Mouse (Mus musculus): ENCODE measurements at regions not wholly inside any gene's neighbourhood (a gene's known extent, or its start where the extent isn't known, plus 50 kb on each side); places are given as distances from the start of the nearest gene placed in this dataset.

DNA sequence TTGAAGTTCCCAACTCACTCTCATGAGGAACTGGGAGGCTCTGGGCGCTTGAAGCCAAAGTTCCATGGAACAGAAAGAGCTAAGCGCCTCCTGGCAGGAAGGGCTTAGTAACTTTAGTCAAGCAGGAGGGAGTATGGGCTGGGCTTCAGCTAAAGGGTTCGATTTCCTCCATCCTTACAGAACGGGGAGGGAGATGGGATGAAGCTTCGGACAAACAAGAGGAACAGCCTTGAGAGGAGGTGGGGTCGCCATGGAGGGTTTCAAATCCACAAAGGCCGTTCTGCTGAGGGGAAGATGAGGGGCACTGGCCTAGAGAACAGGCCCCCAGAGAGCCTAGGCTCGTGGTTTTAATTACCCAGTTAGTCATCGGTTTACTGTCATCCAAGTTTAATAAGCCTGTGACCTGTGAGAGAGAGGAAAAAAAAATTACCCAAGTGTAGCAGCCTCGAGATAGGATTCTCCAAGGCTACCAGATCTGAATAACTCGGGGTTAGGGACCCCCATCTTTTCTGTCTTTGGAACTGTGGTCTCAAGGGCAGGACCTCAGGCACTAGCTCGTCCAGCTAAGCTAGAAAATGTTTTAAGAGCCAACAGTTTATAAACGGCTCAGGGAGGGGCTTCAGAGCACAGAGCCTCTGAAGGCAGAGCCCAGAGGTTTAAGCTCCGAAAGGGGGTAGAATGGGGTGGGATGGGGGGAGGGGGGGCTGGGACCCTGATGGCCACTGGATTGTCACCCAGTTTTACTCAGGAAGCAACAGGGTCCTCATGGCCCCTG is 102.1 kb upstream of the Gm9887 start:
- Histone ChIP-seq H3K79me3 (ENCODE audit: low read depth) (no peaks in the 10 kb centered on the region), H3K36me3 (ENCODE audit: control insufficient read depth, insufficient read depth) (no peaks in the 10 kb centered on the region), H3K4me3 (ENCODE audit: insufficient read depth, poor library complexity, severe bottlenecking) (no peak overlapping the region), H3K79me2 (ENCODE audit: control insufficient read depth, insufficient read depth) (no peaks in the 10 kb centered on the region), H3ac (ENCODE audit: control insufficient read depth, insufficient read length, low read depth) (peak overlapping the region; percentile 63), H3K27me3 (ENCODE audit: control insufficient read depth, insufficient read depth, insufficient read length) (no peaks in the 10 kb centered on the region)
- TF ChIP-seq CTCF (IDR thresholded peaks at IDR 0.05; ENCODE audit: control insufficient read depth, insufficient read depth, insufficient read length): no peak
- no peak for TF ChIP-seq MYOD1 (IDR thresholded peaks at IDR 0.05; ENCODE audit: control insufficient read depth, insufficient read length, low read depth)
- no peak for TF ChIP-seq MYOG (IDR thresholded peaks at IDR 0.05; ENCODE audit: control insufficient read depth, extremely low read depth, insufficient read length)
- no peak for TF ChIP-seq CEBPB (IDR thresholded peaks at IDR 0.05; ENCODE audit: low read depth)
- no peak for TF ChIP-seq MAX (IDR thresholded peaks at IDR 0.05)
- no peak for TF ChIP-seq USF1 (IDR thresholded peaks at IDR 0.05; ENCODE audit: low read depth)
- TF ChIP-seq FOSL1 (IDR thresholded peaks at IDR 0.05; ENCODE audit: insufficient read depth, low read length, poor library complexity, severe bottlenecking): no peak

DNA sequence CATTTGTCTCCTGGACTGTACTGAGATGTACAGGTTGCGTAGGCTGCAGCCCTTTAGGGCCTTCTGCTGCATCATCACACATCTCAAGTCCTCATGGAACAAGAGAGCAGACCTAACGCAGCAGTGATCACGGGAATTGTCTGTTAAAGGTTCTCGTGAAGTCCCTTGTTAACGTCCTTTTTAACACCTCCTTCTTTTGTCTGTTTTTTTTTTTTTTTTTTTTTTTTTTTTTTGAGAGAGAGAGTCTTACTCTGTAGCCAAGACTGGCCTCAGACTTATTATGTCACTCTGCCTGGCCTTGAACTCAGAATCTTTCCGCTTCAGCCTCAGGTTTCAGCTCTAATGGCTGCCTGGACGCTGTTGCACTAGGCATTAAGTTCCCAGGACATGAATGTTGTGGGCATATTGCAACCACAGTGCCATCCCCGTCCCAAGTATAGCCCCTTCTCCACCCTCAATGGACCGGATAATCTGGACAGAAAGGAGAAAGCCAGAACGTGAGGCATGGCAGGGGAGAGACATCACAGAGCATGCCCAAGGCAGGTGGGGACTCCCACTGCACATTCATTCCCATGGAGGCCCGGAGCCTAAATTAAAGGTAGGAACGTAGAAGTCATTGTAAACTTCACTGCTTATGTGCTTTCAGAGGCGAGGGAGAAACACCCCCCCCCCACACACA is 101.3 kb upstream of the Gm9887 start:
- no peak for TF ChIP-seq MYOD1 (IDR thresholded peaks at IDR 0.05; ENCODE audit: control insufficient read depth, insufficient read length, low read depth)
- TF ChIP-seq MAX (IDR thresholded peaks at IDR 0.05): no peak
- no peak for TF ChIP-seq USF1 (IDR thresholded peaks at IDR 0.05; ENCODE audit: low read depth)
- TF ChIP-seq MYOG (IDR thresholded peaks at IDR 0.05; ENCODE audit: control insufficient read depth, extremely low read depth, insufficient read length): no peak
- no peak for TF ChIP-seq CTCF (IDR thresholded peaks at IDR 0.05; ENCODE audit: control insufficient read depth, insufficient read depth, insufficient read length)
- no peak for TF ChIP-seq FOSL1 (IDR thresholded peaks at IDR 0.05; ENCODE audit: insufficient read depth, low read length, poor library complexity, severe bottlenecking)
- TF ChIP-seq CEBPB (IDR thresholded peaks at IDR 0.05; ENCODE audit: low read depth): no peak
- Histone ChIP-seq H3K36me3 (ENCODE audit: control insufficient read depth, insufficient read depth) (no peaks in the 10 kb centered on the region), H3K27me3 (ENCODE audit: control insufficient read depth, insufficient read depth, insufficient read length) (no peaks in the 10 kb centered on the region), H3K79me2 (ENCODE audit: control insufficient read depth, insufficient read depth) (no peaks in the 10 kb centered on the region), H3K4me3 (ENCODE audit: insufficient read depth, poor library complexity, severe bottlenecking) (no peak overlapping the region), H3K79me3 (ENCODE audit: low read depth) (no peaks in the 10 kb centered on the region), H3ac (ENCODE audit: control insufficient read depth, insufficient read length, low read depth) (no peak overlapping the region)

DNA sequence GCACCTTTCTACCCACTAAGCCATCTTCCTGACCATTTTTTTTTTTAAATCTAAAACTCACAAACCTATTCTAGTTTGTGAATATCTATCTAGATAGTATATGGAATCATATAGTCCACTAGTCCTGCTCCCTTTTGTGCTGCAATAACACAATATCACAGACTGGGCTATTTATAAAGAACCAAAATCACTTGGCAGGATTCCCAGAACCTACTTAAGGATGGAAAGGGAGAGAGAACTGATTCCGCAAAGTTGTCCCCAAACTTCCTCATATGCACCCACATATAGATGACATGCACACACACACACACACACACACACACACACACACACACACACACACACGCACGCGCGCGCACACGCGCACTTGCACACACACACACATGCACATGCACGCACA is 100.7 kb upstream of the Gm9887 start:
- no peaks in the 10 kb centered on the region for H3K79me3 ChIP-seq (ENCODE audit: low read depth)
- no peaks in the 10 kb centered on the region for H3K27me3 ChIP-seq (ENCODE audit: control insufficient read depth, insufficient read depth, insufficient read length)
- H3K4me3 ChIP-seq (ENCODE audit: insufficient read depth, poor library complexity, severe bottlenecking): no peak overlapping the region
- no peak for TF ChIP-seq MYOG (IDR thresholded peaks at IDR 0.05; ENCODE audit: control insufficient read depth, extremely low read depth, insufficient read length)
- no peak for TF ChIP-seq USF1 (IDR thresholded peaks at IDR 0.05; ENCODE audit: low read depth)
- no peak for TF ChIP-seq MAX (IDR thresholded peaks at IDR 0.05)
- H3ac ChIP-seq (ENCODE audit: control insufficient read depth, insufficient read length, low read depth): no peak overlapping the region
- H3K36me3 ChIP-seq (ENCODE audit: control insufficient read depth, insufficient read depth): no peaks in the 10 kb centered on the region
- no peaks in the 10 kb centered on the region for H3K79me2 ChIP-seq (ENCODE audit: control insufficient read depth, insufficient read depth)

DNA sequence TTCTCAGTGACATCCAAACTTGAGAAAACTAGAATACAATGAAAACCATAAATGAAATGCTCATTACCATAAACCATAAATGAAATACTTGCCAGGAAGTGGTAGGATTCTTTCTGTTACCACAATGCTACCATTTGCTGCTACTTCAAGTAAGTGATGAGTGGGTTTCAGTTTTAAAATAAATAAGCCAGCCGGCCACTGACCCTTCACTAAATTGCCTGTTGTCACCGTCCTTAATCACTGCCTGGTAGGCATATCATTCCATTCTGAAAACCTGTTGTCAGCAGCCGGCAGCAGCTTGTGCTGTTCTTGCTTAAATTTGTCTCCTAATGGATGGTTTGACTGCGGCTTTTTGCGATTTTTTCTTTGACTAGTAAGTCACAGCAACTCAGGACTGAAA is 99.6 kb upstream of the Gm9887 start:
- H3ac ChIP-seq (ENCODE audit: control insufficient read depth, insufficient read length, low read depth): no peak overlapping the region
- no peaks in the 10 kb centered on the region for H3K79me2 ChIP-seq (ENCODE audit: control insufficient read depth, insufficient read depth)
- TF ChIP-seq MYOG (IDR thresholded peaks at IDR 0.05; ENCODE audit: control insufficient read depth, extremely low read depth, insufficient read length): no peak
- TF ChIP-seq USF1 (IDR thresholded peaks at IDR 0.05; ENCODE audit: low read depth): no peak
- TF ChIP-seq MAX (IDR thresholded peaks at IDR 0.05): no peak
- TF ChIP-seq CEBPB (IDR thresholded peaks at IDR 0.05; ENCODE audit: low read depth): no peak
- no peak for TF ChIP-seq MYOD1 (IDR thresholded peaks at IDR 0.05; ENCODE audit: control insufficient read depth, insufficient read length, low read depth)
- no peaks in the 10 kb centered on the region for H3K36me3 ChIP-seq (ENCODE audit: control insufficient read depth, insufficient read depth)
- no peak overlapping the region for H3K4me3 ChIP-seq (ENCODE audit: insufficient read depth, poor library complexity, severe bottlenecking)
- no peaks in the 10 kb centered on the region for H3K79me3 ChIP-seq (ENCODE audit: low read depth)
- no peaks in the 10 kb centered on the region for H3K27me3 ChIP-seq (ENCODE audit: control insufficient read depth, insufficient read depth, insufficient read length)

DNA sequence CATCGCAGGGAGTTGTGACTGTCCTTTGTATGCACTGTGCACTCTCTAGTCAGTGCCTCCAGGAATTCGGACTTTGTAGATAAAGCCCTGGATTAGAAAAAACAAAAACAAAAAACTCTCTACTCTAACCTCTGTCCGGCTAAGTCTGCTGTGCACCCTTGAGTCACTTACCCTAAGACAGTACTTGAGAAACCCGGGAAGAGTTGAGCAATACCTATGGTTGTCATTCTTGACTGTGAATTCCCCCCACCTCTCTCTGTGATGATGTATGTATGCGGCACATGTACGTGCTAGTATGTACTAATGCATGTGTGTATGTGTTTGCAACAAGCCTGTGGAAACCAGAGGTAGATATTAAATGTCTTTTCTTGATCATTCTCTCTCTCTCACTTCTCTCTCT is 96.7 kb upstream of the Gm9887 start:
- Histone ChIP-seq H3K36me3 (ENCODE audit: control insufficient read depth, insufficient read depth) (no peaks in the 10 kb centered on the region), H3K27me3 (ENCODE audit: control insufficient read depth, insufficient read depth, insufficient read length) (no peaks in the 10 kb centered on the region), H3ac (ENCODE audit: control insufficient read depth, insufficient read length, low read depth) (no peak overlapping the region), H3K79me2 (ENCODE audit: control insufficient read depth, insufficient read depth) (no peaks in the 10 kb centered on the region), H3K4me3 (ENCODE audit: insufficient read depth, poor library complexity, severe bottlenecking) (no peak overlapping the region), H3K79me3 (ENCODE audit: low read depth) (no peaks in the 10 kb centered on the region)
- no peak for TF ChIP-seq CTCF (IDR thresholded peaks at IDR 0.05; ENCODE audit: control insufficient read depth, insufficient read depth, insufficient read length)
- TF ChIP-seq USF1 (IDR thresholded peaks at IDR 0.05; ENCODE audit: low read depth): no peak
- TF ChIP-seq MYOG (IDR thresholded peaks at IDR 0.05; ENCODE audit: control insufficient read depth, extremely low read depth, insufficient read length): no peak
- TF ChIP-seq CEBPB (IDR thresholded peaks at IDR 0.05; ENCODE audit: low read depth): peak; percentile 39
- no peak for TF ChIP-seq MAX (IDR thresholded peaks at IDR 0.05)
- TF ChIP-seq MYOD1 (IDR thresholded peaks at IDR 0.05; ENCODE audit: control insufficient read depth, insufficient read length, low read depth): no peak
- no peak for TF ChIP-seq FOSL1 (IDR thresholded peaks at IDR 0.05; ENCODE audit: insufficient read depth, low read length, poor library complexity, severe bottlenecking)

Measured in C2C12 (cell line).